Mouse (Mus musculus) midbrain, embryonic 11.5 days (tissue): Measurements from ENCODE around the gene Ranbp1. TPM values are rescaled to one million over a fixed set of nuclear protein-coding genes. Genes with fewer than 3 reads are reported as not detected.

Source experiments
- ATAC-seq: fragments of 200-750 bp; cut with Nextera tagmentation; 2 replicates; pipeline ENCODE4 v1.8.0; 2017; ENCODE audit warnings: moderate TSS enrichment, moderate library complexity; ENCODE audit not compliant: low FRiP score
- DNase-seq: peaks from one replicate; pipeline ENCODE4 v3.0.0; 2015; ENCODE audit warnings: low spot score; ENCODE audit errors: missing footprints
- H3K27ac ChIP-seq: fragments of 300-500 bp; sonication (generic); 2 replicates; pipeline ENCODE4 v1.5.1; 2014; ENCODE audit warnings: low read depth, low read length
- H3K27me3 ChIP-seq: fragments of 300-500 bp; sonication (generic); 2 replicates; pipeline ENCODE4 v1.6.1; 2014; ENCODE audit warnings: mild to moderate bottlenecking, low read length, moderate library complexity, mixed read lengths; ENCODE audit not compliant: control insufficient read depth, insufficient read depth
- H3K36me3 ChIP-seq: fragments of 300-500 bp; sonication (generic); 2 replicates; pipeline ENCODE4 v1.6.1; 2014; ENCODE audit warnings: mild to moderate bottlenecking, low read length, moderate library complexity, mixed read lengths; ENCODE audit not compliant: control insufficient read depth, insufficient read depth
- H3K4me1 ChIP-seq: fragments of 300-500 bp; sonication (generic); 2 replicates; pipeline ENCODE4 v1.6.1; 2014; ENCODE audit warnings: low read length; ENCODE audit not compliant: control insufficient read depth, insufficient read depth
- H3K4me2 ChIP-seq: fragments of 300-500 bp; sonication (generic); 2 replicates; pipeline ENCODE4 v1.6.1; 2014; ENCODE audit warnings: mild to moderate bottlenecking, moderate library complexity
- H3K4me3 ChIP-seq: fragments of 300-500 bp; sonication (generic); 2 replicates; pipeline ENCODE4 v1.5.1; 2014; ENCODE audit warnings: low read depth, low read length
- H3K9ac ChIP-seq: fragments of 300-500 bp; sonication (generic); 2 replicates; pipeline ENCODE4 v1.6.1; 2014; ENCODE audit warnings: low read length
- H3K9me3 ChIP-seq: fragments of 300-500 bp; sonication (generic); 2 replicates; pipeline ENCODE4 v1.6.1; 2016; ENCODE audit warnings: low read length; ENCODE audit not compliant: control insufficient read depth
- WGBS: fragments of 180-500 bp; shearing (Covaris S2); extraction: QIAGEN DNeasy Blood & Tissue Kit; methylation state at CpG from one replicate; pipeline ENCODE4 v1.1.7; 2014; 5-methylcytosine and 5-hydroxymethylcytosine counted together
- polyA plus RNA-seq: library from polyadenylated mRNA; unstranded; fragments of >200 nt; fragmentation: Nextera tagmentation; extraction: Ambion mirVana; gene quantifications from 2 replicates; pipeline ENCODE4 v1.2.1, GENCODE M21; 2014

Gene Ranbp1
- polyA plus RNA-seq, 1 experiment from 2014 or later: 1,256 TPM

- peak; percentile 96 for DNase-seq
- WGBS: 4% methylated on average over 19 of the region's 19 CpGs
These were observed 13.0 kb downstream of the Ranbp1 start for GRCm38 (mm10) chr16:18235389-18236065.

GRCm38 (mm10) chr16:18234671-18235388 is 13.7 kb downstream of the Ranbp1 start, which contains the start of gene Zdhhc8:
TSS of gene Zdhhc8 (minus strand) at chr16:18235136.
- 1% methylated on average over 70 of the region's 79 CpGs for WGBS
- Histone ChIP-seq H3K9me3 (no peaks in the 10 kb centered on the region), H3K4me1 (peaks cover 18% of the 10 kb centered on the region), H3K4me2 (peak within 1 kb of the TSS; percentile 87), H3K36me3 (peaks cover 8% of the 10 kb centered on the region), H3K9ac (peak within 1 kb of the TSS; percentile 91), H3K27me3 (no peaks in the 10 kb centered on the region), H3K4me3 (peak within 1 kb of the TSS; percentile 87), H3K27ac (peak within 1 kb of the TSS; percentile 87)
- ATAC-seq: peak; percentile 80
- peak; percentile 95 for DNase-seq

More at GRCm38 (mm10) chr16:18235389-18236065, 13.0 kb downstream of the Ranbp1 start:
- no peaks in the 10 kb centered on the region for H3K27me3 ChIP-seq
- H3K4me2 ChIP-seq: peak overlapping the region; percentile 87
- H3K9me3 ChIP-seq: no peaks in the 10 kb centered on the region
- H3K36me3 ChIP-seq: peaks cover 9% of the 10 kb centered on the region
- peak; percentile 75 for ATAC-seq
- peak overlapping the region; percentile 91 for H3K9ac ChIP-seq
- H3K4me3 ChIP-seq: peak overlapping the region; percentile 87
- H3K4me1 ChIP-seq: peaks cover 18% of the 10 kb centered on the region
- peak overlapping the region; percentile 87 for H3K27ac ChIP-seq

GRCm38 (mm10) chr16:18233919-18234670 is 14.4 kb downstream of the Ranbp1 start:
- Histone ChIP-seq H3K4me3 (peak overlapping the region; percentile 87), H3K9me3 (no peaks in the 10 kb centered on the region), H3K36me3 (peaks cover 4% of the 10 kb centered on the region), H3K4me1 (peaks cover 18% of the 10 kb centered on the region), H3K27ac (no peak overlapping the region; the same call in 1 of the 2 replicates), H3K27me3 (no peaks in the 10 kb centered on the region), H3K9ac (peak overlapping the region; percentile 91), H3K4me2 (peak overlapping the region; percentile 87)
- DNase-seq (no peak), ATAC-seq (peak; percentile 22; the same call in 1 of the 2 replicates)
- WGBS: 24% methylated on average over 13 of the region's 13 CpGs

- ATAC-seq: no peak
- no peaks in the 10 kb centered on the region for H3K9me3 ChIP-seq
These were observed 15.1 kb downstream of the Ranbp1 start for GRCm38 (mm10) chr16:18233451-18233850.

GRCm38 (mm10) chr16:18231451-18231850 is 17.1 kb downstream of the Ranbp1 start:
- H3K27ac ChIP-seq: no peak overlapping the region
- H3K9ac ChIP-seq: no peak overlapping the region
- H3K4me1 ChIP-seq: peaks cover 16% of the 10 kb centered on the region
- peaks cover 2% of the 10 kb centered on the region; the same call in 1 of the 2 replicates for H3K36me3 ChIP-seq
- DNase-seq (no peak), ATAC-seq (no peak)
- no peaks in the 10 kb centered on the region for H3K9me3 ChIP-seq
- no peak overlapping the region for H3K4me3 ChIP-seq
- WGBS: 81% methylated on average over 4 of the region's 4 CpGs
- H3K4me2 ChIP-seq: no peak overlapping the region
- no peaks in the 10 kb centered on the region for H3K27me3 ChIP-seq

More at GRCm38 (mm10) chr16:18233451-18233850, 15.1 kb downstream of the Ranbp1 start:
- no peaks in the 10 kb centered on the region for H3K27me3 ChIP-seq
- WGBS: 79% methylated on average over 1 of the region's 1 CpGs
- no peak overlapping the region for H3K4me2 ChIP-seq
- H3K36me3 ChIP-seq: no peaks in the 10 kb centered on the region; the same call in 1 of the 2 replicates
- H3K27ac ChIP-seq: no peak overlapping the region
- H3K4me1 ChIP-seq: peaks cover 18% of the 10 kb centered on the region
- no peak overlapping the region for H3K9ac ChIP-seq
- no peak for DNase-seq
- H3K4me3 ChIP-seq: no peak overlapping the region

- Histone ChIP-seq H3K36me3 (peaks cover 5% of the 10 kb centered on the region; the same call in 1 of the 2 replicates), H3K4me2 (no peak overlapping the region), H3K27me3 (no peaks in the 10 kb centered on the region), H3K9ac (no peak overlapping the region), H3K9me3 (no peaks in the 10 kb centered on the region), H3K4me3 (no peak overlapping the region), H3K4me1 (peaks cover 14% of the 10 kb centered on the region), H3K27ac (no peak overlapping the region)
- no peak for DNase-seq
- ATAC-seq: no peak
- WGBS: 92% methylated on average over 3 of the region's 3 CpGs
These were observed 17.5 kb downstream of the Ranbp1 start for GRCm38 (mm10) chr16:18231047-18231446.

- DNase-seq (no peak), ATAC-seq (no peak)
- no peak overlapping the region for H3K9ac ChIP-seq
- no peak overlapping the region for H3K4me3 ChIP-seq
- 91% methylated on average over 6 of the region's 6 CpGs for WGBS
- H3K9me3 ChIP-seq: no peaks in the 10 kb centered on the region
- H3K36me3 ChIP-seq: peaks cover 7% of the 10 kb centered on the region; the same call in 1 of the 2 replicates
- no peak overlapping the region for H3K4me2 ChIP-seq
- H3K27me3 ChIP-seq: no peaks in the 10 kb centered on the region
- H3K27ac ChIP-seq: no peak overlapping the region
- H3K4me1 ChIP-seq: peaks cover 9% of the 10 kb centered on the region
These were observed 17.9 kb downstream of the Ranbp1 start for GRCm38 (mm10) chr16:18230617-18231016.

GRCm38 (mm10) chr16:18229622-18230021 is 18.9 kb downstream of the Ranbp1 start:
- no peaks in the 10 kb centered on the region for H3K27me3 ChIP-seq
- H3K36me3 ChIP-seq: peaks cover 9% of the 10 kb centered on the region
- no peak overlapping the region for H3K9ac ChIP-seq
- H3K4me1 ChIP-seq: peaks cover 8% of the 10 kb centered on the region
- no peaks in the 10 kb centered on the region for H3K9me3 ChIP-seq
- DNase-seq (no peak), ATAC-seq (no peak)
- no peak overlapping the region for H3K27ac ChIP-seq
- no peak overlapping the region for H3K4me3 ChIP-seq
- no peak overlapping the region for H3K4me2 ChIP-seq
- WGBS: 87% methylated on average over 11 of the region's 11 CpGs
